Mouse (Mus musculus): ENCODE measurements around the gene Paqr9. TPM values are rescaled to one million over a fixed set of nuclear protein-coding genes. Genes with fewer than 3 reads are reported as not detected.

Gene Paqr9
- total and polyA plus RNA-seq, 3 experiments: not detected

- H3K4me3 ChIP-seq (replicated peaks in 1 of 3; ENCODE audit: low read depth in 2 of 3, low read length in 2 of 3, poor library complexity in 1 of 3): no peak overlapping the region
- dilution Hi-C loops (cut with MboI; ENCODE audit: extremely low pct_ligation_motif_present, extremely low pct_unique_long_range_greater_than_20kb, low sequenced_read_pairs) (no loop called here), in situ Hi-C loops (cut with MboI; ENCODE audit: low pct_ligation_motif_present, low pct_unique_long_range_greater_than_20kb, low sequenced_read_pairs) (no loop called here)
- H3K4me2 ChIP-seq (ENCODE audit: insufficient read depth, low read depth, poor library complexity, severe bottlenecking): no peak overlapping the region
- H3K27ac ChIP-seq (ENCODE audit: insufficient read depth, low read depth): no peak overlapping the region
- no peaks in the 10 kb centered on the region for H3K27me3 ChIP-seq (replicated peaks)
- no peaks in the 10 kb centered on the region for H3K79me2 ChIP-seq (replicated peaks; ENCODE audit: control insufficient read depth, extremely low read depth, insufficient read depth, poor library complexity, severe bottlenecking)
- no peaks in the 10 kb centered on the region for H3K36me3 ChIP-seq (replicated peaks in 1 of 2; ENCODE audit: control insufficient read depth in 1 of 2, insufficient read depth in 1 of 2, low read length in 1 of 2)
- H3K9me3 ChIP-seq (replicated peaks; ENCODE audit: low read length): peaks cover 2% of the 10 kb centered on the region
- no peak for DNase-seq (ENCODE audit: extremely low read depth)
- no peak overlapping the region for H3K9ac ChIP-seq (ENCODE audit: insufficient read depth, low read depth)
- TF ChIP-seq MAZ (IDR thresholded peaks at IDR 0.05; ENCODE audit: low read depth, low read length): no peak
- no peak for TF ChIP-seq SMC3 (IDR thresholded peaks at IDR 0.05; ENCODE audit: low read depth, low read length)
- no peak for TF ChIP-seq USF2 (conservative IDR thresholded peaks at IDR 0.05; ENCODE audit: low read depth, low read length)
- TF ChIP-seq MXI1 (IDR thresholded peaks at IDR 0.05; ENCODE audit: low read depth, low read length): no peak
- no peak for TF ChIP-seq JUN (IDR thresholded peaks at IDR 0.05; ENCODE audit: insufficient read depth, low read depth, low read length)
- TF ChIP-seq MAX (IDR thresholded peaks at IDR 0.05; ENCODE audit: low read length): no peak
- no peak for TF ChIP-seq EP300 (IDR thresholded peaks at IDR 0.05; ENCODE audit: low read length)
- no peak for TF ChIP-seq RAD21 (IDR thresholded peaks at IDR 0.05; ENCODE audit: low read depth, low read length)
- TF ChIP-seq TCF12 (IDR thresholded peaks at IDR 0.05; ENCODE audit: low read depth, low read length): no peak
- TF ChIP-seq JUND (conservative IDR thresholded peaks at IDR 0.05; ENCODE audit: low read depth, low read length): no peak
- no peak for TF ChIP-seq MYC (IDR thresholded peaks at IDR 0.05; ENCODE audit: low read depth, low read length)
- no peak for TF ChIP-seq PAX5 (IDR thresholded peaks at IDR 0.05; ENCODE audit: low read length)
- TF ChIP-seq NELFE (IDR thresholded peaks at IDR 0.05; ENCODE audit: low read depth, low read length): no peak
- no peak for TF ChIP-seq HCFC1 (IDR thresholded peaks at IDR 0.05; ENCODE audit: low read depth, low read length)
- no peak for TF ChIP-seq UBTF (IDR thresholded peaks at IDR 0.05; ENCODE audit: low read depth, low read length)
- TF ChIP-seq MAFK (IDR thresholded peaks at IDR 0.05; ENCODE audit: insufficient replicate concordance, low read length): no peak
- H3K4me1 ChIP-seq (ENCODE audit: control insufficient read depth in 1 of 2, insufficient read depth in 2 of 2): no peaks in the 10 kb centered on the region
Observed at GRCm38 (mm10) chr9:95581758-95582515, 22.5 kb downstream of the Paqr9 start.

GRCm38 (mm10) chr9:95582555-95582954 is 23.1 kb downstream of the Paqr9 start:
- in situ Hi-C loops (cut with MboI; ENCODE audit: low pct_ligation_motif_present, low pct_unique_long_range_greater_than_20kb, low sequenced_read_pairs) (no loop called here), dilution Hi-C loops (cut with MboI; ENCODE audit: extremely low pct_ligation_motif_present, extremely low pct_unique_long_range_greater_than_20kb, low sequenced_read_pairs) (no loop called here)
- Histone ChIP-seq H3K4me1 (ENCODE audit: control insufficient read depth in 1 of 2, insufficient read depth in 2 of 2) (no peaks in the 10 kb centered on the region), H3K27ac (ENCODE audit: insufficient read depth, low read depth) (no peak overlapping the region), H3K9ac (ENCODE audit: insufficient read depth, low read depth) (no peak overlapping the region), H3K4me2 (ENCODE audit: insufficient read depth, low read depth, poor library complexity, severe bottlenecking) (no peak overlapping the region), H3K79me2 (replicated peaks; ENCODE audit: control insufficient read depth, extremely low read depth, insufficient read depth, poor library complexity, severe bottlenecking) (no peaks in the 10 kb centered on the region), H3K27me3 (replicated peaks) (no peaks in the 10 kb centered on the region), H3K4me3 (replicated peaks in 1 of 3; ENCODE audit: low read depth in 2 of 3, low read length in 2 of 3, poor library complexity in 1 of 3) (no peak overlapping the region), H3K9me3 (replicated peaks; ENCODE audit: low read length) (peaks cover 2% of the 10 kb centered on the region), H3K36me3 (replicated peaks in 1 of 2; ENCODE audit: control insufficient read depth in 1 of 2, insufficient read depth in 1 of 2, low read length in 1 of 2) (no peaks in the 10 kb centered on the region)
- TF ChIP-seq ZNF384 (IDR thresholded peaks at IDR 0.05; ENCODE audit: low read depth, low read length) (no peak), JUN (IDR thresholded peaks at IDR 0.05; ENCODE audit: insufficient read depth, low read depth, low read length) (no peak), MAX (IDR thresholded peaks at IDR 0.05; ENCODE audit: low read length) (no peak), MAFK (IDR thresholded peaks at IDR 0.05; ENCODE audit: insufficient replicate concordance, low read length) (no peak), E2F4 (IDR thresholded peaks at IDR 0.05; ENCODE audit: insufficient replicate concordance, low read depth, low read length) (no peak), CHD2 (IDR thresholded peaks at IDR 0.05; ENCODE audit: low read length) (no peak), HCFC1 (IDR thresholded peaks at IDR 0.05; ENCODE audit: low read depth, low read length) (no peak), USF2 (conservative IDR thresholded peaks at IDR 0.05; ENCODE audit: low read depth, low read length) (no peak), SIN3A (IDR thresholded peaks at IDR 0.05; ENCODE audit: low read length) (no peak), ETS1 (conservative IDR thresholded peaks at IDR 0.05; ENCODE audit: low read depth, low read length) (no peak), TCF12 (IDR thresholded peaks at IDR 0.05; ENCODE audit: low read depth, low read length) (no peak), RCOR1 (conservative IDR thresholded peaks at IDR 0.05; ENCODE audit: low read depth, low read length) (no peak), ELF1 (IDR thresholded peaks at IDR 0.05; ENCODE audit: low read depth, low read length) (no peak), USF1 (IDR thresholded peaks at IDR 0.05; ENCODE audit: low read depth, low read length) (no peak), MAZ (IDR thresholded peaks at IDR 0.05; ENCODE audit: low read depth, low read length) (no peak), POLR2AphosphoS2 (IDR thresholded peaks at IDR 0.05; ENCODE audit: low read depth, low read length) (no peak), CHD1 (IDR thresholded peaks at IDR 0.05; ENCODE audit: low read depth, low read length) (no peak), NELFE (IDR thresholded peaks at IDR 0.05; ENCODE audit: low read depth, low read length) (no peak), MXI1 (IDR thresholded peaks at IDR 0.05; ENCODE audit: low read depth, low read length) (no peak), RAD21 (IDR thresholded peaks at IDR 0.05; ENCODE audit: low read depth, low read length) (no peak)
- no peak for DNase-seq (ENCODE audit: extremely low read depth)
